ENCODE assay signal across 27 mouse cellular contexts in genomic region chr11:97071129-97071528, GRCm38 (mm10). TPM values are rescaled to one million over a fixed set of nuclear protein-coding genes. Genes with fewer than 3 reads are reported as not detected.
A peak's percentile ranks its signal among the peaks of the same experiment; 100 is the strongest.
DNase-seq lines count a peak whose midpoint lies in the region; ATAC-seq and TF ChIP-seq lines count a peak whose summit lies in the region.
"Had no signal": no experiment of that assay in that cellular context is flagged by ENCODE, and none has a peak within 500 bp of the region (broad histone marks: within the 10 kb centered on the region; RNA-seq: fewer than 3 reads in every experiment).

No protein-coding gene starts in this region.

- DNase-seq in heart, adult 2 months, result peak; percentile 17 to 40
- no peak for DNase-seq in heart, postnatal 25 days (ENCODE audit: low spot score)
- DNase-seq in heart, adult 8-10 months (ENCODE audit: low spot score), result peak; percentile 24
- peak; percentile 63 to 77 for DNase-seq in heart, postnatal 10 days
- DNase-seq: adrenal gland, postnatal 10 days; cerebellum, adult 2 months; cerebellum, postnatal 25 days; lung, adult 18-20 months; lung, postnatal 14 days; right cerebral cortex, adult 18-20 months; thymus, adult 2 months had no signal

- no peaks in the 10 kb centered on the region for H3K4me1 ChIP-seq in heart, adult 2 months (ENCODE audit: control insufficient read depth, insufficient read depth, low read length)
- H3K4me1 ChIP-seq in heart, embryonic 12.5 days (replicated peaks), result peaks cover 14% of the 10 kb centered on the region
- H3K4me1 ChIP-seq: embryonic facial prominence, embryonic 12.5 days; forebrain, embryonic 12.5 days; kidney, embryonic 15.5 days; limb, embryonic 12.5 days; neural tube, embryonic 15.5 days had no signal

- TF ChIP-seq POLR2A in heart, adult 2 months (IDR thresholded peaks at IDR 0.05; ENCODE audit: insufficient read depth, low read depth, low read length), result no peak

- no peaks in the 10 kb centered on the region for H3K36me3 ChIP-seq in heart, adult 2 months (ENCODE audit: control insufficient read depth, insufficient read depth, low read length)
- H3K36me3 ChIP-seq in heart, embryonic 12.5 days, result peaks cover 23% of the 10 kb centered on the region

- no peak overlapping the region for H3K4me3 ChIP-seq in heart, adult 2 months
- no peak overlapping the region for H3K4me3 ChIP-seq in heart, embryonic 12.5 days
- H3K4me3 ChIP-seq: embryonic facial prominence, embryonic 12.5 days; erythroblast, embryonic 14.5 days; forebrain, embryonic 12.5 days; hindbrain, embryonic 10.5 days; kidney, embryonic 15.5 days; limb, embryonic 12.5 days; neural tube, embryonic 15.5 days had no signal

- H3K27me3 ChIP-seq in heart, adult 2 months (ENCODE audit: control insufficient read depth, insufficient read depth, low read length), result no peaks in the 10 kb centered on the region
- H3K27me3 ChIP-seq in heart, embryonic 12.5 days (replicated peaks), result no peaks in the 10 kb centered on the region
- H3K27me3 ChIP-seq: embryonic facial prominence, embryonic 12.5 days; forebrain, embryonic 12.5 days; kidney, embryonic 15.5 days; limb, embryonic 12.5 days; neural tube, embryonic 15.5 days had no signal

- H3K9ac ChIP-seq in heart, adult 2 months (ENCODE audit: low read depth, low read length), result no peak overlapping the region
- H3K9ac ChIP-seq in heart, embryonic 12.5 days, result no peak overlapping the region
- H3K9ac ChIP-seq: embryonic facial prominence, embryonic 12.5 days; forebrain, embryonic 12.5 days; kidney, embryonic 15.5 days; limb, embryonic 12.5 days; neural tube, embryonic 15.5 days had no signal

- intact Hi-C loops in heart, adult 2 months (cut with DNase I), result loop anchor here (10.0 kb wide), 1 partner anchor 264 kb away; no protein-coding TSS in a partner anchor
- intact Hi-C loops in heart, postnatal 25 days (cut with DNase I), result loop anchor here (2.0 to 5.0 kb wide), 2 partner anchors 76 to 258 kb away; no protein-coding TSS in a partner anchor
- intact Hi-C loops in heart, postnatal 10 days (cut with DNase I), result loop anchor here (10.0 kb wide), 1 partner anchor 254 kb away; no protein-coding TSS in a partner anchor

- ATAC-seq in heart, embryonic 12.5 days (ENCODE audit: insufficient number of reproducible peaks, low FRiP score), result peak; percentile 41; the same call in 1 of the 2 replicates
- no peak for ATAC-seq in erythroblast, adult 5-6 weeks (replicated peaks; ENCODE audit: low FRiP score, poor library complexity, severe bottlenecking)
- no peak for ATAC-seq in granulocyte monocyte progenitor cell, adult 5-6 weeks (replicated peaks; ENCODE audit: poor library complexity, severe bottlenecking)
- ATAC-seq: hindbrain, postnatal 0 days; intestine, embryonic 16.5 days had no signal

- no peaks in the 10 kb centered on the region for H3K9me3 ChIP-seq in heart, embryonic 12.5 days (replicated peaks)
- H3K9me3 ChIP-seq: embryonic facial prominence, embryonic 12.5 days; forebrain, embryonic 12.5 days; hindbrain, embryonic 10.5 days; kidney, embryonic 15.5 days; limb, embryonic 12.5 days; neural tube, embryonic 15.5 days had no signal

- H3K79me2 ChIP-seq in heart, adult 2 months (replicated peaks; ENCODE audit: control insufficient read depth, insufficient read depth, low read length), result no peaks in the 10 kb centered on the region

- no peak for TF ChIP-seq EP300 in heart, adult 2 months (IDR thresholded peaks at IDR 0.05; ENCODE audit: insufficient read depth, low read depth, low read length)

- H3K4me2 ChIP-seq in heart, embryonic 12.5 days, result no peak overlapping the region
- H3K4me2 ChIP-seq: embryonic facial prominence, embryonic 12.5 days; forebrain, embryonic 12.5 days; kidney, embryonic 15.5 days; limb, embryonic 12.5 days; liver, embryonic 11.5 days; midbrain, embryonic 11.5 days; neural tube, embryonic 15.5 days had no signal

- no peak overlapping the region for H3K27ac ChIP-seq in heart, adult 2 months
- peak overlapping the region; percentile 68; the same call in 1 of the 2 replicates for H3K27ac ChIP-seq in heart, embryonic 12.5 days (ENCODE audit: poor library complexity, severe bottlenecking)
- H3K27ac ChIP-seq: embryonic facial prominence, embryonic 12.5 days; forebrain, embryonic 12.5 days; hindbrain, embryonic 10.5 days; hindbrain, postnatal 0 days; kidney, embryonic 15.5 days; limb, embryonic 12.5 days; neural tube, embryonic 15.5 days had no signal

- TF ChIP-seq CTCF in heart, adult 2 months (IDR thresholded peaks at IDR 0.05), result no peak

- 29% methylated on average over 1 of the region's 1 CpGs for WGBS in heart, adult 2 months
- 51% methylated on average over 1 of the region's 1 CpGs for WGBS in heart, embryonic 12.5 days

RNA-seq across cellular contexts. Expression of gene Osbpl7, which starts 20.7 kb away (rescaled TPM):
- 1 to 10 TPM; 4.1 to 4.4 TPM for total RNA-seq in heart, adult 2 months (2021)
- polyA plus RNA-seq in heart, adult 2 months (2012; rRNA removed), result 5.0 and 7.0 TPM in 2 replicates
- total RNA-seq in heart, postnatal 25 days (2021), result 1 to 10 TPM; 5.1 to 5.5 TPM
- 1 to 10 TPM; 3.4 to 5.3 (median 3.9) TPM for total RNA-seq in heart, adult 8-10 months (2022)
- 4.8 and 5.5 TPM in 2 replicates for polyA plus RNA-seq in heart, embryonic 12.5 days (2016; fragmentation: Nextera tagmentation; extraction: Ambion mirVana)
- total RNA-seq in heart, postnatal 10 days (2021), result 1 to 10 TPM; 5.7 to 6.1 TPM
- 5.6 and 7.3 TPM in 2 replicates for total RNA-seq in erythroblast, adult 5-6 weeks (2015; ENCODE audit: low replicate concordance)
- 2.1 and 5.7 TPM in 2 replicates for total RNA-seq in erythroblast, adult 5-6 weeks (2017; ENCODE audit: low replicate concordance)
- 24.4 and 29.4 TPM in 2 replicates for total RNA-seq in granulocyte monocyte progenitor cell, adult 5-6 weeks (2014; fragmentation: Nextera tagmentation)
- total RNA-seq in granulocyte monocyte progenitor cell, adult 5-6 weeks (2017), result 7.9 and 8.5 TPM in 2 replicates

RNA-seq across cellular contexts. Expression of gene Mrpl10, which starts 29.8 kb away (rescaled TPM):
- 10 to 100 TPM; 76.4 to 87.2 TPM for total RNA-seq in heart, adult 2 months (2021)
- polyA plus RNA-seq in heart, adult 2 months (2012; rRNA removed), result 91.4 and 98.6 TPM in 2 replicates
- 10 to 100 TPM; 81.0 to 85.2 TPM for total RNA-seq in heart, postnatal 25 days (2021)
- 100 to 1,000 TPM in 2 of 4 experiments, 10 to 100 TPM in 2; 80.1 to 101 (median 97.6) TPM for total RNA-seq in heart, adult 8-10 months (2022)
- polyA plus RNA-seq in heart, embryonic 12.5 days (2016; fragmentation: Nextera tagmentation; extraction: Ambion mirVana), result 71.3 and 74.7 TPM in 2 replicates
- 10 to 100 TPM; 85.0 to 86.5 TPM for total RNA-seq in heart, postnatal 10 days (2021)
- 8.8 TPM in 2 replicates for total RNA-seq in erythroblast, adult 5-6 weeks (2015; ENCODE audit: low replicate concordance)
- total RNA-seq in erythroblast, adult 5-6 weeks (2017; ENCODE audit: low replicate concordance), result 5.6 and 6.2 TPM in 2 replicates
- 44.6 and 51.7 TPM in 2 replicates for total RNA-seq in granulocyte monocyte progenitor cell, adult 5-6 weeks (2014; fragmentation: Nextera tagmentation)
- total RNA-seq in granulocyte monocyte progenitor cell, adult 5-6 weeks (2017), result 22.9 and 23.2 TPM in 2 replicates

RNA-seq across cellular contexts. Expression of gene Lrrc46, which starts 29.9 kb away (rescaled TPM):
- total RNA-seq in heart, adult 2 months (2021), result under 1 TPM in 1 of 2 experiments, not detected in 1; 0.18 TPM
- 0.50 and 1.0 TPM in 2 replicates for polyA plus RNA-seq in heart, adult 2 months (2012; rRNA removed)
- total RNA-seq in heart, postnatal 25 days (2021), result under 1 TPM in 1 of 2 experiments, not detected in 1; 0.50 TPM
- total RNA-seq in heart, adult 8-10 months (2022), result under 1 TPM in 2 of 4 experiments, not detected in 2; 0.26 to 0.33 TPM
- 0.28 and 0.66 TPM in 2 replicates for polyA plus RNA-seq in heart, embryonic 12.5 days (2016; fragmentation: Nextera tagmentation; extraction: Ambion mirVana)
- total RNA-seq in heart, postnatal 10 days (2021), result under 1 TPM; 0.31 to 0.45 TPM
- total RNA-seq in erythroblast, adult 5-6 weeks (2015; ENCODE audit: low replicate concordance), result 6.5 TPM in 1 of 2 replicates, not detected in the other
- total RNA-seq in erythroblast, adult 5-6 weeks (2017; ENCODE audit: low replicate concordance), result 0.17 TPM in 1 of 2 replicates, not detected in the other
- total RNA-seq in granulocyte monocyte progenitor cell, adult 5-6 weeks (2014; fragmentation: Nextera tagmentation), result not detected in 2 replicates
- total RNA-seq in granulocyte monocyte progenitor cell, adult 5-6 weeks (2017), result 0.10 and 1.1 TPM in 2 replicates
- polyA plus RNA-seq: erythroblast, embryonic 14.5 days had no signal

RNA-seq across cellular contexts. Expression of gene Scrn2, which starts 41.4 kb away (rescaled TPM):
- 10 to 100 TPM; 12.6 TPM for total RNA-seq in heart, adult 2 months (2021)
- 13.0 and 16.3 TPM in 2 replicates for polyA plus RNA-seq in heart, adult 2 months (2012; rRNA removed)
- total RNA-seq in heart, postnatal 25 days (2021), result 10 to 100 TPM; 11.9 to 13.2 TPM
- total RNA-seq in heart, adult 8-10 months (2022), result 10 to 100 TPM; 13.6 to 18.0 (median 15.4) TPM
- 17.0 and 18.3 TPM in 2 replicates for polyA plus RNA-seq in heart, embryonic 12.5 days (2016; fragmentation: Nextera tagmentation; extraction: Ambion mirVana)
- 10 to 100 TPM; 11.3 to 16.1 TPM for total RNA-seq in heart, postnatal 10 days (2021)
- total RNA-seq in erythroblast, adult 5-6 weeks (2015; ENCODE audit: low replicate concordance), result 0.84 TPM in 1 of 2 replicates, not detected in the other
- total RNA-seq in erythroblast, adult 5-6 weeks (2017; ENCODE audit: low replicate concordance), result 2.0 and 3.1 TPM in 2 replicates
- total RNA-seq in granulocyte monocyte progenitor cell, adult 5-6 weeks (2014; fragmentation: Nextera tagmentation), result 12.2 and 22.1 TPM in 2 replicates
- total RNA-seq in granulocyte monocyte progenitor cell, adult 5-6 weeks (2017), result 22.0 and 30.0 TPM in 2 replicates

RNA-seq across cellular contexts. Expression of gene Tbx21, which starts 44.0 kb away (rescaled TPM):
- total RNA-seq in heart, adult 2 months (2021), result not detected
- 0.15 and 0.45 TPM in 2 replicates for polyA plus RNA-seq in heart, adult 2 months (2012; rRNA removed)
- total RNA-seq in heart, postnatal 25 days (2021), result not detected
- under 1 TPM in 1 of 4 experiments, not detected in 3; 0.16 TPM for total RNA-seq in heart, adult 8-10 months (2022)
- not detected in 2 replicates for polyA plus RNA-seq in heart, embryonic 12.5 days (2016; fragmentation: Nextera tagmentation; extraction: Ambion mirVana)
- not detected for total RNA-seq in heart, postnatal 10 days (2021)
- total RNA-seq in erythroblast, adult 5-6 weeks (2015; ENCODE audit: low replicate concordance), result not detected in 2 replicates
- not detected in 2 replicates for total RNA-seq in erythroblast, adult 5-6 weeks (2017; ENCODE audit: low replicate concordance)
- not detected in 2 replicates for total RNA-seq in granulocyte monocyte progenitor cell, adult 5-6 weeks (2014; fragmentation: Nextera tagmentation)
- 0.26 TPM in 1 of 2 replicates, not detected in the other for total RNA-seq in granulocyte monocyte progenitor cell, adult 5-6 weeks (2017)
- total RNA-seq: left cerebral cortex, postnatal 10 days; megakaryocyte progenitor cell, adult 5-6 weeks had no signal
- polyA plus RNA-seq: erythroblast, embryonic 14.5 days; limb, embryonic 12.5 days; liver, embryonic 11.5 days had no signal
